Mouse (Mus musculus) R1 (cell line): ENCODE data around the gene Grm5.
A peak's percentile ranks its signal among the peaks of the same experiment; 100 is the strongest.

Experiments
- DNase-seq: peaks from one replicate; pipeline ENCODE4 v3.0.0-alpha.2; 2018; ENCODE audit warnings: low read depth, low spot score

The Grm5 gene

GRCm38 (mm10) chr7:87846082-87846481 lies 262.1 kb downstream of the Grm5 start:
- DNase-seq, result no peak

- no peak for DNase-seq
Measured at GRCm38 (mm10) chr7:87925956-87926355, 342.0 kb downstream of the Grm5 start.

GRCm38 (mm10) chr7:87937415-87937814 lies 353.4 kb downstream of the Grm5 start:
- DNase-seq, result no peak

GRCm38 (mm10) chr7:87938265-87938664 lies 354.3 kb downstream of the Grm5 start:
- DNase-seq, result no peak

- DNase-seq, result no peak
Measured at GRCm38 (mm10) chr7:87950205-87950604, 366.2 kb downstream of the Grm5 start.

- no peak for DNase-seq
Measured at GRCm38 (mm10) chr7:87973216-87973615, 389.2 kb downstream of the Grm5 start.

- DNase-seq, result no peak
Measured at GRCm38 (mm10) chr7:87975041-87975440, 391.1 kb downstream of the Grm5 start.

- no peak for DNase-seq
Measured at GRCm38 (mm10) chr7:87983494-87983893, 399.5 kb downstream of the Grm5 start.

GRCm38 (mm10) chr7:88014451-88014850 lies 430.5 kb downstream of the Grm5 start:
- DNase-seq, result no peak

- no peak for DNase-seq
Measured at GRCm38 (mm10) chr7:88027411-88028132, 443.6 kb downstream of the Grm5 start.

GRCm38 (mm10) chr7:88047366-88047765 lies 463.4 kb downstream of the Grm5 start:
- DNase-seq, result peak; percentile 86

GRCm38 (mm10) chr7:88054224-88054938 lies 470.4 kb downstream of the Grm5 start:
- DNase-seq, result no peak

- DNase-seq, result no peak
Measured at GRCm38 (mm10) chr7:88056438-88056837, 472.5 kb downstream of the Grm5 start.

- DNase-seq, result no peak
Measured at GRCm38 (mm10) chr7:88091115-88091514, 507.1 kb downstream of the Grm5 start.

GRCm38 (mm10) chr7:88096536-88097107 lies 512.7 kb downstream of the Grm5 start:
- DNase-seq, result no peak

GRCm38 (mm10) chr7:88097715-88098114 lies 513.7 kb downstream of the Grm5 start:
- DNase-seq, result peak; percentile 47

- no peak for DNase-seq
Measured at GRCm38 (mm10) chr7:88116724-88117409, 532.9 kb downstream of the Grm5 start.

- no peak for DNase-seq
Measured at GRCm38 (mm10) chr7:88128080-88128848, 544.3 kb downstream of the Grm5 start.

GRCm38 (mm10) chr7:88129536-88130487 lies 545.8 kb downstream of the Grm5 start:
- DNase-seq, result peak; percentile 42

- no peak for DNase-seq
Measured at GRCm38 (mm10) chr7:88130488-88130849, 546.5 kb downstream of the Grm5 start.
